Mouse (Mus musculus) stomach, embryonic 15.5 days (tissue): ENCODE measurements around the gene Gm21992. TPM values are rescaled to one million over a fixed set of nuclear protein-coding genes. Genes with fewer than 3 reads are reported as not detected.

Experiments used
- ATAC-seq: fragments of 200-750 bp; cut with Nextera tagmentation; 2 replicates; pipeline ENCODE4 v1.8.0; 2017; ENCODE audit warnings: low read depth, moderate number of reproducible peaks, moderate TSS enrichment; ENCODE audit not compliant: insufficient read depth, low FRiP score
- H3K27ac ChIP-seq: fragments of 300-500 bp; sonication (generic); 2 replicates; pipeline ENCODE4 v1.5.1; 2015; ENCODE audit warnings: mild to moderate bottlenecking, inconsistent platforms
- H3K27me3 ChIP-seq: fragments of 300-500 bp; sonication (generic); replicated peaks from 2 replicates; pipeline ENCODE4 v1.6.1; 2015; ENCODE audit warnings: inconsistent platforms
- H3K36me3 ChIP-seq: fragments of 300-500 bp; sonication (generic); 2 replicates; pipeline ENCODE4 v1.6.1; 2015; ENCODE audit warnings: inconsistent platforms
- H3K4me1 ChIP-seq: fragments of 300-500 bp; sonication (generic); 2 replicates; pipeline ENCODE4 v1.6.1; 2015; ENCODE audit warnings: inconsistent platforms
- H3K4me2 ChIP-seq: fragments of 300-500 bp; sonication (generic); 2 replicates; pipeline ENCODE4 v1.6.1; 2015; ENCODE audit warnings: mild to moderate bottlenecking, inconsistent platforms
- H3K4me3 ChIP-seq: fragments of 300-500 bp; sonication (generic); replicated peaks from 2 replicates; pipeline ENCODE4 v1.5.1; 2015; ENCODE audit warnings: inconsistent platforms
- H3K9ac ChIP-seq: fragments of 300-500 bp; sonication (generic); 2 replicates; pipeline ENCODE4 v1.6.1; 2015; ENCODE audit warnings: inconsistent platforms
- H3K9me3 ChIP-seq: fragments of 300-500 bp; sonication (generic); 2 replicates; pipeline ENCODE4 v1.6.1; 2016; ENCODE audit warnings: inconsistent platforms
- WGBS: fragments of 180-500 bp; shearing (Covaris S2); methylation state at CpG from one replicate; pipeline ENCODE4 v1.1.7; 2015; 5-methylcytosine and 5-hydroxymethylcytosine counted together
- polyA plus RNA-seq: library from polyadenylated mRNA; unstranded; fragments of >200 nt; fragmentation: Nextera tagmentation; extraction: Ambion mirVana; gene quantifications from 2 replicates; pipeline ENCODE4 v1.2.1, GENCODE M21; 2015

Gene Gm21992
- polyA plus RNA-seq, 1 experiment from 2014 or later = 38.0 TPM

GRCm38 (mm10) chr19:4701221-4701620, 110.2 kb downstream of the Gm21992 start:
- ATAC-seq = no peak
- H3K4me3 ChIP-seq = no peak overlapping the region
- no peak overlapping the region for H3K27ac ChIP-seq
- WGBS = 57% methylated on average over 7 of the region's 7 CpGs
- H3K9ac ChIP-seq = no peak overlapping the region
- H3K36me3 ChIP-seq = no peaks in the 10 kb centered on the region
- peaks cover 24% of the 10 kb centered on the region; the same call in 1 of the 2 replicates for H3K27me3 ChIP-seq
- H3K4me1 ChIP-seq = no peaks in the 10 kb centered on the region
- no peaks in the 10 kb centered on the region for H3K9me3 ChIP-seq
- H3K4me2 ChIP-seq = no peak overlapping the region

- Histone ChIP-seq H3K27me3 (peaks cover 24% of the 10 kb centered on the region; the same call in 1 of the 2 replicates), H3K4me2 (no peak overlapping the region), H3K27ac (no peak overlapping the region), H3K36me3 (no peaks in the 10 kb centered on the region), H3K4me3 (no peak overlapping the region), H3K9me3 (no peaks in the 10 kb centered on the region), H3K4me1 (no peaks in the 10 kb centered on the region), H3K9ac (no peak overlapping the region)
- ATAC-seq = no peak
- 66% methylated on average over 8 of the region's 8 CpGs for WGBS
Measured at GRCm38 (mm10) chr19:4700656-4701055, 110.8 kb downstream of the Gm21992 start.

GRCm38 (mm10) chr19:4699821-4700220, 111.6 kb downstream of the Gm21992 start:
- Histone ChIP-seq H3K27me3 (peaks cover 24% of the 10 kb centered on the region; the same call in 1 of the 2 replicates), H3K4me1 (no peaks in the 10 kb centered on the region), H3K9ac (no peak overlapping the region), H3K36me3 (no peaks in the 10 kb centered on the region), H3K27ac (no peak overlapping the region), H3K4me2 (no peak overlapping the region), H3K9me3 (no peaks in the 10 kb centered on the region), H3K4me3 (no peak overlapping the region)
- 47% methylated on average over 5 of the region's 5 CpGs for WGBS
- ATAC-seq = no peak

- 33% methylated on average over 8 of the region's 8 CpGs for WGBS
- H3K9ac ChIP-seq = no peak overlapping the region
- peak overlapping the region; percentile 87 for H3K4me2 ChIP-seq
- peaks cover 24% of the 10 kb centered on the region; the same call in 1 of the 2 replicates for H3K27me3 ChIP-seq
- ATAC-seq = no peak
- H3K36me3 ChIP-seq = no peaks in the 10 kb centered on the region
- no peaks in the 10 kb centered on the region for H3K4me1 ChIP-seq
- H3K9me3 ChIP-seq = no peaks in the 10 kb centered on the region
- H3K4me3 ChIP-seq = no peak overlapping the region
- no peak overlapping the region for H3K27ac ChIP-seq
Measured at GRCm38 (mm10) chr19:4698856-4699255, 112.6 kb downstream of the Gm21992 start.

GRCm38 (mm10) chr19:4698205-4698677, 113.2 kb downstream of the Gm21992 start, which contains the start of gene Gm960:
TSS of gene Gm960 (minus strand) at chr19:4698668.
- no peaks in the 10 kb centered on the region for H3K9me3 ChIP-seq
- peak within 1 kb of the TSS; percentile 58 for H3K4me3 ChIP-seq
- under 1% methylated on average over 40 of the region's 40 CpGs for WGBS
- H3K4me2 ChIP-seq = peak within 1 kb of the TSS; percentile 87
- no peak within 1 kb of the TSS; the same call in 1 of the 2 replicates for H3K9ac ChIP-seq
- no peaks in the 10 kb centered on the region for H3K36me3 ChIP-seq
- H3K4me1 ChIP-seq = no peaks in the 10 kb centered on the region
- H3K27ac ChIP-seq = no peak within 1 kb of the TSS
- H3K27me3 ChIP-seq = peaks cover 24% of the 10 kb centered on the region; the same call in 1 of the 2 replicates
- peak; percentile 60 for ATAC-seq

GRCm38 (mm10) chr19:4697721-4698120, 113.7 kb downstream of the Gm21992 start:
- Histone ChIP-seq H3K4me3 (peak overlapping the region; percentile 58), H3K4me1 (no peaks in the 10 kb centered on the region), H3K9me3 (no peaks in the 10 kb centered on the region), H3K36me3 (no peaks in the 10 kb centered on the region), H3K27ac (no peak overlapping the region), H3K27me3 (peaks cover 24% of the 10 kb centered on the region; the same call in 1 of the 2 replicates), H3K4me2 (peak overlapping the region; percentile 87), H3K9ac (no peak overlapping the region)
- 71% methylated on average over 9 of the region's 9 CpGs for WGBS
- no peak for ATAC-seq

- no peaks in the 10 kb centered on the region for H3K4me1 ChIP-seq
- H3K4me2 ChIP-seq = no peak overlapping the region
- H3K27me3 ChIP-seq = peaks cover 24% of the 10 kb centered on the region; the same call in 1 of the 2 replicates
- no peak overlapping the region for H3K4me3 ChIP-seq
- no peak overlapping the region for H3K9ac ChIP-seq
- no peaks in the 10 kb centered on the region for H3K36me3 ChIP-seq
- WGBS = 83% methylated on average over 3 of the region's 3 CpGs
- H3K27ac ChIP-seq = no peak overlapping the region
- no peak for ATAC-seq
- no peaks in the 10 kb centered on the region for H3K9me3 ChIP-seq
Measured at GRCm38 (mm10) chr19:4697121-4697520, 114.3 kb downstream of the Gm21992 start.

GRCm38 (mm10) chr19:4694346-4694745, 117.1 kb downstream of the Gm21992 start:
- Histone ChIP-seq H3K36me3 (no peaks in the 10 kb centered on the region), H3K4me3 (no peak overlapping the region), H3K9me3 (no peaks in the 10 kb centered on the region), H3K9ac (no peak overlapping the region), H3K4me2 (no peak overlapping the region), H3K27ac (no peak overlapping the region), H3K27me3 (peaks cover 16% of the 10 kb centered on the region; the same call in 1 of the 2 replicates), H3K4me1 (no peaks in the 10 kb centered on the region)
- 50% methylated on average over 3 of the region's 3 CpGs for WGBS
- ATAC-seq = no peak

Other genes starting within 250 kb of the Gm21992 start
- 5.7 and 6.1 TPM in 2 replicates for gene Lrfn4, start 195.9 kb downstream of the Gm21992 start, polyA plus RNA-seq
- 66.1 and 66.8 TPM in 2 replicates for gene Rce1, start 186.0 kb downstream of the Gm21992 start, polyA plus RNA-seq
- gene Gm960, start 112.9 kb downstream of the Gm21992 start, polyA plus RNA-seq = 2.3 and 3.6 TPM in 2 replicates
- gene Sptbn2, start 100.4 kb downstream of the Gm21992 start, polyA plus RNA-seq = 2.8 and 2.9 TPM in 2 replicates
- 57.7 and 59.7 TPM in 2 replicates for gene Rbm4b, start 55.1 kb downstream of the Gm21992 start, polyA plus RNA-seq
- gene Rbm4, start 17.7 kb downstream of the Gm21992 start, polyA plus RNA-seq = 50.1 and 52.2 TPM in 2 replicates
- gene Rbm14, start within 50 bp of the Gm21992 start, polyA plus RNA-seq = 70.3 and 75.2 TPM in 2 replicates
- 51.1 and 54.1 TPM in 2 replicates for gene Ccs, start 27.7 kb upstream of the Gm21992 start, polyA plus RNA-seq
- 0.12 TPM in 1 of 2 replicates, not detected in the other for gene Ccdc87, start 27.8 kb upstream of the Gm21992 start, polyA plus RNA-seq
- 24.9 and 34.0 TPM in 2 replicates for gene Ctsf, start 43.5 kb upstream of the Gm21992 start, polyA plus RNA-seq
- gene Actn3, start 66.3 kb upstream of the Gm21992 start, polyA plus RNA-seq = 2.3 and 2.5 TPM in 2 replicates
- 11.4 and 11.6 TPM in 2 replicates for gene Zdhhc24, start 67.1 kb upstream of the Gm21992 start, polyA plus RNA-seq
- 2.7 and 3.0 TPM in 2 replicates for gene Bbs1, start 95.0 kb upstream of the Gm21992 start, polyA plus RNA-seq
- gene Dpp3, start 116.7 kb upstream of the Gm21992 start, polyA plus RNA-seq = 107 and 122 TPM in 2 replicates
- gene Peli3, start 131.5 kb upstream of the Gm21992 start, polyA plus RNA-seq = 1.7 and 1.9 TPM in 2 replicates
- 95.8 and 100 TPM in 2 replicates for gene Mrpl11, start 150.5 kb upstream of the Gm21992 start, polyA plus RNA-seq
- gene Npas4, start 178.7 kb upstream of the Gm21992 start, polyA plus RNA-seq = 0.22 and 0.24 TPM in 2 replicates
- gene Slc29a2, start 212.2 kb upstream of the Gm21992 start, polyA plus RNA-seq = 3.6 and 3.7 TPM in 2 replicates
- gene B4gat1, start 227.2 kb upstream of the Gm21992 start, polyA plus RNA-seq = 38.7 and 42.1 TPM in 2 replicates
- 2.2 and 2.3 TPM in 2 replicates for gene AC124502.3, start 227.3 kb upstream of the Gm21992 start, polyA plus RNA-seq
- gene Brms1, start 229.7 kb upstream of the Gm21992 start, polyA plus RNA-seq = 39.5 and 39.9 TPM in 2 replicates
- 2.3 and 3.6 TPM in 2 replicates for gene Rin1, start 238.9 kb upstream of the Gm21992 start, polyA plus RNA-seq